Comparison of ENCODE assay signal across 8 mouse cellular contexts in the genomic region with DNA sequence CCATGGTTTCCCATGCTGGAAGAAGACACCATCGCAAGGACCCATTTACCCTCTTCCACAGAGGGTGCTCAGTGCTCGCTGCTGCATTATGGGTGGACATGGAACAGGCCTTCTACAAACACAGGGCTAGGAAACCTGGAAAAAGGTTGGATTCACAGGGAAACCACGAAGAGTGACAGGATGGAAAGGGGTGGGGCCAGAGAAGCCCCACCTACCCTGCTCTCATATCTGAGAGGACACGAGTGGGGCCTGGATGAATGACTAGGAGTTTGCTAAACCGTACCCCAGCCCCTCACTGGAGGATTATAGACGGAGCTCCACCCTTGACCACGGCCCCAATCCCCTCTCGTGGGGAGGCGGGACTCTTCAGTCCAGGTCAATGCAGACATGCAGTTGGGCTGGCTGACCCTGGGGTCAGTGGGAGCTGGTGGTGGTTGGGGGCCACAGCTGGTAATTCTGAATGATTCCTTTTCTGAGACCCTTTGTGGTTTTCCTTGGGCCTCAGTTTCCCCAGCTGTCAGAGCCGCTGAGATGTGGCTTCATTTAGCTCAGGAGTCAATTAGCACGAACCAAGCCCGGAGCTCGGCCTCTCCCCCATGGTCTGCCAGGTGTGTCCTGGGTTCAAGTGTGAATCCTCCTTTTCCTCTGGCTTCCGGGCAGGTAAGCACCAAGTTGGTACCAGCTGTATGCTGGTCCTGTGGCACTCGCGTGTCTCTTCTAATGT. TPM values are rescaled to one million over a fixed set of nuclear protein-coding genes. Genes with fewer than 3 reads are reported as not detected.
DNase-seq lines count a peak whose midpoint lies in the region; ATAC-seq lines count a peak whose summit lies in the region.

No protein-coding gene starts in this region.

- peak overlapping the region; percentile 28 for H3K9ac ChIP-seq in heart, embryonic 12.5 days
- H3K9ac ChIP-seq in forebrain, embryonic 14.5 days (ENCODE audit: low read length): no peak overlapping the region
- H3K9ac ChIP-seq in liver, embryonic 13.5 days: no peak overlapping the region

- H3K27me3 ChIP-seq in heart, embryonic 12.5 days (replicated peaks): no peaks in the 10 kb centered on the region
- 0 out of 2 replicates have a peak, but pooled peaks cover 5% of the 10 kb centered on the region for H3K27me3 ChIP-seq in forebrain, embryonic 14.5 days (replicated peaks; ENCODE audit: control insufficient read depth, insufficient read depth, low read length)
- H3K27me3 ChIP-seq in liver, embryonic 13.5 days: peaks cover 24% of the 10 kb centered on the region

- H3K9me3 ChIP-seq in heart, embryonic 12.5 days (replicated peaks): no peaks in the 10 kb centered on the region
- no peaks in the 10 kb centered on the region for H3K9me3 ChIP-seq in forebrain, embryonic 14.5 days (replicated peaks; ENCODE audit: control insufficient read depth, low read length)
- H3K9me3 ChIP-seq in liver, embryonic 13.5 days (replicated peaks): no peaks in the 10 kb centered on the region

- H3K36me3 ChIP-seq in heart, embryonic 12.5 days: peaks cover 16% of the 10 kb centered on the region; the same call in 1 of the 2 replicates
- peaks cover 8% of the 10 kb centered on the region; the same call in 1 of the 2 replicates for H3K36me3 ChIP-seq in forebrain, embryonic 14.5 days (ENCODE audit: control insufficient read depth, insufficient read depth, low read length)
- no peaks in the 10 kb centered on the region for H3K36me3 ChIP-seq in liver, embryonic 13.5 days

- no peak for ATAC-seq in heart, embryonic 12.5 days (ENCODE audit: insufficient number of reproducible peaks, low FRiP score)
- ATAC-seq in forebrain, embryonic 14.5 days: no peak
- ATAC-seq in liver, embryonic 13.5 days (ENCODE audit: low read depth): no peak

- H3K4me3 ChIP-seq in heart, embryonic 12.5 days: no peak overlapping the region
- no peak overlapping the region for H3K4me3 ChIP-seq in forebrain, embryonic 14.5 days (ENCODE audit: low read depth, low read length)
- no peak overlapping the region for H3K4me3 ChIP-seq in liver, embryonic 13.5 days (replicated peaks)

- H3K4me2 ChIP-seq in heart, embryonic 12.5 days: peak overlapping the region; percentile 12; the same call in 1 of the 2 replicates
- no peak overlapping the region for H3K4me2 ChIP-seq in forebrain, embryonic 14.5 days (ENCODE audit: low read length)
- no peak overlapping the region for H3K4me2 ChIP-seq in liver, embryonic 13.5 days

- peak overlapping the region; percentile 92 for H3K27ac ChIP-seq in heart, embryonic 12.5 days (ENCODE audit: poor library complexity, severe bottlenecking)
- H3K27ac ChIP-seq in forebrain, embryonic 14.5 days (ENCODE audit: low read depth, low read length): 0 out of 2 replicates have a peak overlapping the region, but pooled peaks have one; percentile 71
- 0 out of 2 replicates have a peak overlapping the region, but pooled peaks have one; percentile 15 for H3K27ac ChIP-seq in liver, embryonic 13.5 days

- DNase-seq in heart, adult 8-10 months (ENCODE audit: low spot score): no peak
- DNase-seq in NIH3T3 (ENCODE audit: low read depth): peak; percentile 41
- DNase-seq in forebrain, embryonic 14.5 days (ENCODE audit: low spot score): no peak
- DNase-seq in liver, embryonic 13.5 days: no peak
- DNase-seq in left cerebral cortex, adult 18-20 months (ENCODE audit: low spot score in 2 of 2): no peak
- DNase-seq in right cerebral cortex, postnatal 25 days: no peak
- DNase-seq in left cerebral cortex, adult 9 months (ENCODE audit: low spot score in 2 of 2): no peak

- peaks cover 100% of the 10 kb centered on the region for H3K4me1 ChIP-seq in heart, embryonic 12.5 days (replicated peaks)
- peaks cover 35% of the 10 kb centered on the region for H3K4me1 ChIP-seq in forebrain, embryonic 14.5 days (ENCODE audit: control insufficient read depth, insufficient read depth, low read length)
- H3K4me1 ChIP-seq in liver, embryonic 13.5 days (replicated peaks): peaks cover 96% of the 10 kb centered on the region

- 70% methylated on average over 16 of the region's 16 CpGs for WGBS in heart, embryonic 12.5 days
- WGBS in forebrain, embryonic 14.5 days: 82% methylated on average over 16 of the region's 16 CpGs
- 58% methylated on average over 16 of the region's 16 CpGs for WGBS in liver, embryonic 13.5 days (ENCODE audit: insufficient replicate concordance)

RNA-seq across cellular contexts. Expression of a gene that starts 19.9 kb away (rescaled TPM):
- 2.9 and 4.3 TPM in 2 replicates for polyA plus RNA-seq in heart, embryonic 12.5 days (2016; fragmentation: Nextera tagmentation; extraction: Ambion mirVana)
- total RNA-seq in heart, adult 8-10 months (2022): 1 to 10 TPM; 1.4 to 2.4 (median 1.9) TPM
- 1.5 and 2.0 TPM in 2 replicates for polyA plus RNA-seq in forebrain, embryonic 14.5 days (2014; fragmentation: Nextera tagmentation; extraction: Ambion mirVana)
- polyA plus RNA-seq in liver, embryonic 13.5 days (2015; fragmentation: Nextera tagmentation; extraction: Ambion mirVana): 1.8 TPM in 2 replicates
- total RNA-seq in left cerebral cortex, adult 18-20 months (2021): 1 to 10 TPM; 1.1 to 1.2 TPM

RNA-seq across cellular contexts. Expression of a gene that starts 23.9 kb away (rescaled TPM):
- 1.2 and 1.8 TPM in 2 replicates for polyA plus RNA-seq in heart, embryonic 12.5 days (2016; fragmentation: Nextera tagmentation; extraction: Ambion mirVana)
- total RNA-seq in heart, adult 8-10 months (2022): under 1 TPM in 2 of 4 experiments, not detected in 2; 0.50 to 0.72 TPM
- 0.65 and 0.69 TPM in 2 replicates for polyA plus RNA-seq in forebrain, embryonic 14.5 days (2014; fragmentation: Nextera tagmentation; extraction: Ambion mirVana)
- polyA plus RNA-seq in liver, embryonic 13.5 days (2015; fragmentation: Nextera tagmentation; extraction: Ambion mirVana): 0.93 TPM in 1 of 2 replicates, not detected in the other
- total RNA-seq in left cerebral cortex, adult 18-20 months (2021): 1 to 10 TPM; 2.7 to 2.8 TPM

RNA-seq across cellular contexts. Expression of a gene that starts 28.5 kb away (rescaled TPM):
- 1.9 and 2.2 TPM in 2 replicates for polyA plus RNA-seq in heart, embryonic 12.5 days (2016; fragmentation: Nextera tagmentation; extraction: Ambion mirVana)
- total RNA-seq in heart, adult 8-10 months (2022): 1 to 10 TPM in 2 of 4 experiments, under 1 TPM in 2; 0.73 to 1.3 (median 1.0) TPM
- polyA plus RNA-seq in forebrain, embryonic 14.5 days (2014; fragmentation: Nextera tagmentation; extraction: Ambion mirVana): 3.6 and 4.8 TPM in 2 replicates
- 0.86 and 0.89 TPM in 2 replicates for polyA plus RNA-seq in liver, embryonic 13.5 days (2015; fragmentation: Nextera tagmentation; extraction: Ambion mirVana)
- total RNA-seq in left cerebral cortex, adult 18-20 months (2021): 1 to 10 TPM; 3.1 to 3.8 TPM

RNA-seq across cellular contexts. Expression of a gene that starts 28.5 kb away (rescaled TPM):
- 66.7 and 66.9 TPM in 2 replicates for polyA plus RNA-seq in heart, embryonic 12.5 days (2016; fragmentation: Nextera tagmentation; extraction: Ambion mirVana)
- total RNA-seq in heart, adult 8-10 months (2022): 10 to 100 TPM; 49.1 to 55.0 (median 53.8) TPM
- 78.7 and 78.8 TPM in 2 replicates for polyA plus RNA-seq in forebrain, embryonic 14.5 days (2014; fragmentation: Nextera tagmentation; extraction: Ambion mirVana)
- polyA plus RNA-seq in liver, embryonic 13.5 days (2015; fragmentation: Nextera tagmentation; extraction: Ambion mirVana): 61.1 and 68.7 TPM in 2 replicates
- total RNA-seq in left cerebral cortex, adult 18-20 months (2021): 10 to 100 TPM; 87.4 to 97.6 TPM

RNA-seq across cellular contexts. Expression of a gene that starts 34.4 kb away (rescaled TPM):
- polyA plus RNA-seq in heart, embryonic 12.5 days (2016; fragmentation: Nextera tagmentation; extraction: Ambion mirVana): 96.4 and 99.5 TPM in 2 replicates
- total RNA-seq in heart, adult 8-10 months (2022): 10 to 100 TPM; 25.9 to 39.0 (median 32.2) TPM
- 101 and 109 TPM in 2 replicates for polyA plus RNA-seq in forebrain, embryonic 14.5 days (2014; fragmentation: Nextera tagmentation; extraction: Ambion mirVana)
- polyA plus RNA-seq in liver, embryonic 13.5 days (2015; fragmentation: Nextera tagmentation; extraction: Ambion mirVana): 89.5 and 94.1 TPM in 2 replicates
- 10 to 100 TPM; 71.1 to 72.1 TPM for total RNA-seq in left cerebral cortex, adult 18-20 months (2021)

Comparison
In these comparisons a context has a peak if more than half of its experiments do, and no peak if none do; other contexts are left out.
1. H3K27ac ChIP-seq: peak in every context shown above with its lines; median percentile 92 in heart, embryonic 12.5 days; 71 in forebrain, embryonic 14.5 days; 15 in liver, embryonic 13.5 days.